Mouse (Mus musculus): ENCODE data around the gene Sftpa1. TPM values are rescaled to one million over a fixed set of nuclear protein-coding genes. Genes with fewer than 3 reads are reported as not detected.

Gene Sftpa1
- polyA plus RNA-seq, 1 experiment from 2014 or later: not detected

DNA sequence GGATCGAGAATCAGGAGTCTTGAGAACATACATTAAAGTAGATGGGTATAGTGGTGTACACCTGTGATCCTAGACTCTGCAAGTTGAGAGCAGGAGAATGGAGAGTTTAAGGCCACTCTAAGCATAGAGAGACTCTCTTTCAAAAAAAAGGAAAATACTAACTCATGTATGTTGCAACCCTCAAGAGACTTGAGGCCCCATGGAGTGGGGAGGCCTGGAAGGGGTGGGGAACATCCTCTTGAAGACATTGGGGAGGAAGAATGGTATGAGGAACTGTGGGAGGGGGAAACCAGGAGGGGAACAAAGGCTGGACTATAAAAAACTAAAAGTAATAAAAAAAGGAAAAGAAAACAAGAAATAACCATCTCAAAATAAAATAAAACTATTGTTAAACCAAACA is 37.0 kb downstream of the Sftpa1 start:
- no peaks in the 10 kb centered on the region for H3K9me3 ChIP-seq
- H3K4me3 ChIP-seq: no peak overlapping the region
- no peaks in the 10 kb centered on the region for H3K36me3 ChIP-seq
- no peak overlapping the region for H3K4me2 ChIP-seq (replicated peaks)
- H3K27me3 ChIP-seq: no peaks in the 10 kb centered on the region
- WGBS: 77% methylated on average over 1 of the region's 1 CpGs
- H3K27ac ChIP-seq (replicated peaks): no peak overlapping the region
- H3K4me1 ChIP-seq: no peaks in the 10 kb centered on the region
- H3K9ac ChIP-seq (replicated peaks): no peak overlapping the region
- ATAC-seq (replicated peaks): no peak

DNA sequence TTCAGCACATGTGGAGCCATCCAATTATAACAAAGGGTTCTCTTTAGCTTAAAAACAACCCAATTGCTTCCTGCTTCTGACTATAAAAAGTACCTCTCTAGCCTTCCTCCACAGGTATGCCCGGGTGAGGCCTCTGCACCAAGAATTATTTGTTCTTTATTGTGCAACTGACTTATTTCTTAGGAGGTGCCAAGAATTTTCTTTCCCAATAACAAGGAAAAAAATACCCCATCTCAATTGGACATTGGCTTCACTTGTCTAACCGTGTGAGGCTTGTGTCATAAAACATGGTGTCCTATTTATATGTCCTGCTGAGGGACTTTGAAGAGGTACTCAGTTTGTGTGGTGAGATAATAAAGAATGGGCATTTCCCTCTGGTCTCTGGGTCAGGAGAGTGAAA is 38.9 kb downstream of the Sftpa1 start:
- 90% methylated on average over 2 of the region's 2 CpGs for WGBS
- Histone ChIP-seq H3K4me1 (no peaks in the 10 kb centered on the region), H3K4me3 (no peak overlapping the region), H3K27me3 (no peaks in the 10 kb centered on the region), H3K4me2 (replicated peaks) (no peak overlapping the region), H3K9me3 (no peaks in the 10 kb centered on the region), H3K36me3 (no peaks in the 10 kb centered on the region), H3K9ac (replicated peaks) (no peak overlapping the region), H3K27ac (replicated peaks) (no peak overlapping the region)
- ATAC-seq (replicated peaks): no peak

DNA sequence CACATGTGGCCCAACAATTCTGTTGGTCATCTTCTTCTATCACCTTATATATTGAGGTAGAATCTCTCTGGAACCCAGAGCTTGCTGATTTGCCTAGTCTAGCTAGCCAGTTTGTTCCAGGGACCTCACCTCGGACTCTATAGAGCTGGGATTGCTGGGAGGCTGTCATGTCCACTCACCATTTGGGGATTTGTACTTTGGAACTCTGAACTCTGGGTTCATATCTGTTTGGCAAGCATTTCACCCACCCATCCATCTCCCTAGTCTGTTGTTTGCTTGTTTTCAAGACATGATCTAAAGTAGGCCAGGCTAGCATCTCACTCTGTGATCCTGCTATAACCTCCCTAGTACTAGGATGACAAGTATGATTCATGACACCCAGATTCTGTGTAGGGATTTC is 43.2 kb downstream of the Sftpa1 start:
- no peaks in the 10 kb centered on the region for H3K9me3 ChIP-seq

DNA sequence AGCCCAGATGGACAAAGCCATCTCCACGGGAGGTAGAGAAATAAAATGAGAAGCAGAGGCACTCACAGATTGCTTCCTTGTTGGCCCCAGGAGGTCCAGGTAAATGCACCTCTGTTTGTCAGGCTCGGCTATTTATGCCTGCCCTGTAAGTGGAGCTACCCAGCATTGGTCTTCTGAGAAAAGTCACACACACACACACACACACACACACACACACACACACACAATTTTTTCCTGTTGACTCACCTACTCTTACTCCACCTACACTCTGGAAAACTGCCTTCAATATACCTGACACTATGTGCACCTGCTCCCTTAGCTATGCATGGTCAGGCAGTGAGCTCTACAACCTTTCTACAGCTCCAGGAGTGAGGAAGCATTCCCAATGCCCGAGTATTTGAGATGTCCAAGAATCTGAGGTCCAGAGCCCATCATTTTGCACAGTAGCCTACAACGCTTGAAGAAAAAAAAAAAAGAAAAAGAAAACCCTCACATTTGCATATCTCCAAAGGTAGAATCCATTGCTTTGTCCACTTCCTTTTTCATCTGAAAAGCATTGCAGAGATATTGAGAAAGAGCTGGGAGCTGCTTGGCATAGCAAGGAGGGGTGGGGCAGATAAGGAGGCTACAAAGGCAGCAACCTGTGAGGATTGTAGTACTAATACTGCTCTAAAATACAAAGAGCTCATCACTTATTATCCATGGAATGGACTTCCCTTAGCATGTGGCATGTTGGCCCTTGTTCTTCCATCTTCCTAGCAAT is 53.7 kb downstream of the Sftpa1 start, which contains the start of gene Sftpd:
Gene Sftpd (minus strand): TSS at position 91 of the 763 bp plus-strand sequence.
- H3K36me3 ChIP-seq: no peaks in the 10 kb centered on the region
- ATAC-seq (replicated peaks): no peak
- no peak within 1 kb of the TSS for H3K9ac ChIP-seq (replicated peaks)
- no peak within 1 kb of the TSS for H3K4me3 ChIP-seq
- H3K27ac ChIP-seq (replicated peaks): no peak within 1 kb of the TSS
- H3K9me3 ChIP-seq: no peaks in the 10 kb centered on the region
- 86% methylated on average over 4 of the region's 4 CpGs for WGBS
- no peak within 1 kb of the TSS for H3K4me2 ChIP-seq (replicated peaks)
- no peaks in the 10 kb centered on the region for H3K4me1 ChIP-seq
- H3K27me3 ChIP-seq: no peaks in the 10 kb centered on the region

More for the DNA sequence above, 43.2 kb downstream of the Sftpa1 start:
- Histone ChIP-seq H3K27me3 (no peaks in the 10 kb centered on the region), H3K4me3 (no peak overlapping the region), H3K4me1 (no peaks in the 10 kb centered on the region), H3K27ac (replicated peaks) (no peak overlapping the region), H3K36me3 (no peaks in the 10 kb centered on the region), H3K9ac (replicated peaks) (no peak overlapping the region), H3K4me2 (replicated peaks) (no peak overlapping the region)
- 61% methylated on average over 1 of the region's 1 CpGs for WGBS
- ATAC-seq (replicated peaks): no peak

Other genes starting within 250 kb of the Sftpa1 start
- 2.1 and 2.2 TPM in 2 replicates for gene Sh2d4b, start 238.5 kb upstream of the Sftpa1 start, polyA plus RNA-seq (2015; fragmentation: Nextera tagmentation; extraction: Ambion mirVana)
- gene Tspan14, start 165.0 kb upstream of the Sftpa1 start, polyA plus RNA-seq (2015; fragmentation: Nextera tagmentation; extraction: Ambion mirVana): 97.5 and 98.3 TPM in 2 replicates
- gene Fam213a, start 118.0 kb upstream of the Sftpa1 start, polyA plus RNA-seq (2015; fragmentation: Nextera tagmentation; extraction: Ambion mirVana): 75.1 and 76.2 TPM in 2 replicates
- gene Dydc2, start 62.6 kb upstream of the Sftpa1 start, polyA plus RNA-seq (2015; fragmentation: Nextera tagmentation; extraction: Ambion mirVana): 0.70 and 1.0 TPM in 2 replicates
- gene Dydc1, start 58.9 kb upstream of the Sftpa1 start, polyA plus RNA-seq (2015; fragmentation: Nextera tagmentation; extraction: Ambion mirVana): 0.22 TPM in 1 of 2 replicates, not detected in the other
- not detected in 2 replicates for gene Mat1a, start 26.7 kb upstream of the Sftpa1 start, polyA plus RNA-seq (2015; fragmentation: Nextera tagmentation; extraction: Ambion mirVana)
- gene Mbl1, start 19.7 kb downstream of the Sftpa1 start, polyA plus RNA-seq (2015; fragmentation: Nextera tagmentation; extraction: Ambion mirVana): not detected in 2 replicates
- not detected in 2 replicates for gene Sftpd, start 53.4 kb downstream of the Sftpa1 start, polyA plus RNA-seq (2015; fragmentation: Nextera tagmentation; extraction: Ambion mirVana)
- 0.19 TPM in 1 of 2 replicates, not detected in the other for gene Gm2832, start 147.0 kb downstream of the Sftpa1 start, polyA plus RNA-seq (2015; fragmentation: Nextera tagmentation; extraction: Ambion mirVana)
- not detected in 2 replicates for gene Gm5798, start 216.8 kb downstream of the Sftpa1 start, polyA plus RNA-seq (2015; fragmentation: Nextera tagmentation; extraction: Ambion mirVana)